Mouse (Mus musculus): ENCODE measurements around the gene Nifk. TPM values are rescaled to one million over a fixed set of nuclear protein-coding genes. Genes with fewer than 3 reads are reported as not detected.

The Nifk gene
- total RNA-seq, 2 experiments from 2014 or later: 23.8 to 27.0 TPM

DNA sequence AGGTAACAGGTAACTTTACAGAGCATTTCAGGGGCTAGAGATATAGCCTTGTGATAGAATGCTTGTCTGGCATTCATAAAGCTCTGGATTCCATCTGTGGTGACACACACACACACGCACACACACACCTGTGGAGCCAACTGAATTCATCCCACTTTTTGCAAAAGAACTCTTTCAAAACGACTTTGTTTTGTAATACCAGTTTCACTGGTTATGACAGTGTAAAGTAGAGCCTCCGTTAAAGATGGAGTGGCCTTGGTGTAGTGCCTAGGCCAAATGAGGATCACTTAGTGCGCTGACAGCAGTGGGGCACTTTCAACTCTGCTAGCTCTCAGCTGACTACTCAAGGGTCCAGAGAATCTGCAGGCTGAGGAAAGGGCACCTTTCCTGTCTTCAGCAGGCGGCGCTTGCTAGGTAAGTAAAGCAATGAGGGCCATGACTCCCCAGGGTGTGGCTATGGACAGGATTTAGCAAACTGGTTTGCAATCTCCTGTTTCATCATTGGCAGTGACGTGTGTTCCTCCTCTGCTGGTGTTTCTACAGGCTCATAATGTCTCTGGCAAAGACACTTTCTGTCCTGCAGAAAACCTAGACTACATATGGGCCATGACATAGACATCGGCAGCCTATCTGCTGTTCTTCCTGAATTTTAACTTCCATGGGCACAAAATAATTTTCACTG, 58.6 kb downstream of the Nifk start:
- DNase-seq (ENCODE audit: low spot score in 2 of 2): no peak

Other genes starting within 250 kb of the Nifk start
- not detected for gene Gm29106, start 145.3 kb upstream of the Nifk start, total RNA-seq (2021)
- 100 to 1,000 TPM; 109 to 110 TPM for gene Tsn, start 10.1 kb upstream of the Nifk start, total RNA-seq (2021)
- gene Clasp1, start 67.2 kb downstream of the Nifk start, total RNA-seq (2021): 10 to 100 TPM; 91.0 to 94.3 TPM